Mouse (Mus musculus): Measurements from ENCODE around the gene Hes2. TPM values are rescaled to one million over a fixed set of nuclear protein-coding genes. Genes with fewer than 3 reads are reported as not detected.
A peak's percentile ranks its signal among the peaks of the same experiment; 100 is the strongest.

Hes2 gene
- polyA plus RNA-seq, 1 experiment from 2014 or later, result 0.55 TPM

DNA sequence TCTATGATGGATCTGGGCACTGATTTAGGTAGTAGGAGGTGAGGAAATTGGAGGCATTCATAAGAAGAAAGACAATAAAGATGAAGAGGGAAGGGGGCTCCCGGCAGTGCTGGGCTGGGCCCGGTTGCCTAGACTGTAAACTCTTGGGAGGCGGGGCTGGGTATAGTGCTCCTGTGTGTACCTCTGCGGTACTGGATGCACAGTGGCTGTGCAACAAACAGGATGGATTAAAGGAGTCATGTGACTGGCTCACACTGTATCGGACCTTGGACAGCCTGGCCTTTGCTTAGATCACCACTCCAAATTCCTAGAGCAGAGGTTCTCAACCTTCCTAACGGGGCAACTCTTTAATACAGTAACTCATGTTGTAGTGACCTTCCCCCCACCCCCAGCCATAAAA is 2.9 kb downstream of the Hes2 start:
- no peaks in the 10 kb centered on the region; the same call in 1 of the 2 replicates for H3K9me3 ChIP-seq (ENCODE audit: control insufficient read depth, low read depth, low read length)
- H3K36me3 ChIP-seq (ENCODE audit: control insufficient read depth, insufficient read depth, low read length), result no peaks in the 10 kb centered on the region
- no peak overlapping the region for H3K4me2 ChIP-seq (replicated peaks; ENCODE audit: low read depth, low read length)
- no peak overlapping the region for H3K27ac ChIP-seq (ENCODE audit: low read length)
- peaks cover 48% of the 10 kb centered on the region for H3K27me3 ChIP-seq (ENCODE audit: control insufficient read depth, insufficient read depth, low read length)
- no peak overlapping the region for H3K4me3 ChIP-seq (ENCODE audit: low read depth, low read length)
- H3K4me1 ChIP-seq (ENCODE audit: control insufficient read depth, insufficient read depth, low read length), result peaks cover 20% of the 10 kb centered on the region; the same call in 1 of the 2 replicates
- H3K9ac ChIP-seq (replicated peaks; ENCODE audit: low read depth, low read length), result no peak overlapping the region
- ATAC-seq (ENCODE audit: insufficient number of reproducible peaks, insufficient read depth, low FRiP score, low read depth), result no peak
- 63% methylated on average over 6 of the region's 6 CpGs for WGBS

DNA sequence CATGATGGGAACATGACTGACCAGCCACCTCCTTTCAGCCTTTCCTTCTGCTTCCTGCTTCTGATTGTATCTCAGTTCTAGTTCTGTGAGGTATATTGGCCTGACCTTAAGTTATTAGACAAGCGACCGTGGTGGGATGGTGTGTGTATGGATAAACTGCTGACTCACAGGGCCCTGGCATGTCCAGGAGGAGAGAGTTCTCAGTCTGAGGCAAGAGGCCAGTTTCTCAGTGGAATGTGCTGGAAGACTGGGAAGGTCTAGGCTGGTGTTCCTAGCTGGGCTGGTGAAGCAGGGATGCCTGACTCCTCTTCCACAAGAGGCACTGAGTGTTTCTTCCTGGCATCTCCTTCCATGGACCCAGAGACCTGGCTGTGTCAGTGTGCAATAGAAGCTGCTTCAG is 4.1 kb downstream of the Hes2 start:
- ATAC-seq (ENCODE audit: insufficient number of reproducible peaks, insufficient read depth, low FRiP score, low read depth), result no peak
- no peak overlapping the region for H3K9ac ChIP-seq (replicated peaks; ENCODE audit: low read depth, low read length)
- peaks cover 20% of the 10 kb centered on the region; the same call in 1 of the 2 replicates for H3K4me1 ChIP-seq (ENCODE audit: control insufficient read depth, insufficient read depth, low read length)
- WGBS, result 76% methylated on average over 2 of the region's 2 CpGs
- H3K27me3 ChIP-seq (ENCODE audit: control insufficient read depth, insufficient read depth, low read length), result peaks cover 40% of the 10 kb centered on the region
- no peaks in the 10 kb centered on the region; the same call in 1 of the 2 replicates for H3K9me3 ChIP-seq (ENCODE audit: control insufficient read depth, low read depth, low read length)
- no peaks in the 10 kb centered on the region for H3K36me3 ChIP-seq (ENCODE audit: control insufficient read depth, insufficient read depth, low read length)
- H3K27ac ChIP-seq (ENCODE audit: low read length), result no peak overlapping the region
- H3K4me3 ChIP-seq (ENCODE audit: low read depth, low read length), result no peak overlapping the region
- no peak overlapping the region for H3K4me2 ChIP-seq (replicated peaks; ENCODE audit: low read depth, low read length)

DNA sequence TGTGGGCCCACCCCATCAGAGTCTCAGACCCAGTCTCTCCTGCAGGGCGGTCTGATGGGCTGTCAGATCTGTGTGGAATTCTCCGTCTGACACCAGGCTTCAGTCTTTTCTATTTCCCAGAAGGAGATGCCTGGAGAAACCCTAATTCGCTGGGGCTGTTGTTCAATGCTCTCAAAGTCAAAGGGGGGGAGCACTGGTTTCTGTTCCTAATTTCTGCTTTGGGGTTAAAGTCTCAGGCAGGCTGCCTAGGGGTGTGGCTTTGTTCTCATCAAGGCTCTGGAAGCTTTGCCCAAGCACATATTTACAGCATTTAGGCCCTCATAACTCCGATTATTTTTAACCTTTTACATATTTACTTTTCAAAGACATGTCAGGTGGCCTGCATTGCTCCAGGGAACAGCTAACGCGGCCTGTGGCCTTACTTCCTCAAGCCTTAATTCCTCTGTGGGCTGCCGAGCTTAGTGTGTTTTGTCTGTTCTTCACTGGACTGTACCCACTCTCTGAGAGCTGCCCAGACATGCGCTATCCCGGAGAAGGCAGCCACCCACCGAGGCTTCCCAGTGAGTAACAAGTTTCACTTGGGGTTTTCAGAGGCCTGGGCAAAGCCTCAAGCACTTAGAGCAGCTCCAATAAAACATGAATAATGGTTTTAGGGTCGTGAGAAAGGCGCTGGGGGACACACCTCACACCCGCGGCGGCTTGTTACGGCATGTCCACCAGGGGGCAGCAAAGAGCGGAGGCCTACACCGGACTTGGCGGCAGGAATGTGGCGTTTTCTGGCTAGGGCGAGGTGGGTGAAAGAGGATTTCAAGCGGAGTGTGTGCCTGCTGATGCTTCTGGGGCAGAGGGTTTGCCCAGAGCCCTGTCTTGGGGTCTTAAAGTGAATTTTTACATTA is 6.6 kb downstream of the Hes2 start:
- ATAC-seq (ENCODE audit: insufficient number of reproducible peaks, insufficient read depth, low FRiP score, low read depth), result peak; percentile 50; the same call in 1 of the 2 replicates
- H3K4me1 ChIP-seq (ENCODE audit: control insufficient read depth, insufficient read depth, low read length), result 0 out of 2 replicates have a peak, but pooled peaks cover 4% of the 10 kb centered on the region
- H3K27ac ChIP-seq (ENCODE audit: low read length), result no peak overlapping the region; the same call in 1 of the 2 replicates
- H3K9ac ChIP-seq (replicated peaks; ENCODE audit: low read depth, low read length), result no peak overlapping the region
- no peak overlapping the region for H3K4me3 ChIP-seq (ENCODE audit: low read depth, low read length)
- H3K36me3 ChIP-seq (ENCODE audit: control insufficient read depth, insufficient read depth, low read length), result no peaks in the 10 kb centered on the region
- H3K27me3 ChIP-seq (ENCODE audit: control insufficient read depth, insufficient read depth, low read length), result peaks cover 15% of the 10 kb centered on the region
- WGBS, result 19% methylated on average over 22 of the region's 22 CpGs
- no peak overlapping the region for H3K4me2 ChIP-seq (replicated peaks; ENCODE audit: low read depth, low read length)
- no peaks in the 10 kb centered on the region; the same call in 1 of the 2 replicates for H3K9me3 ChIP-seq (ENCODE audit: control insufficient read depth, low read depth, low read length)

DNA sequence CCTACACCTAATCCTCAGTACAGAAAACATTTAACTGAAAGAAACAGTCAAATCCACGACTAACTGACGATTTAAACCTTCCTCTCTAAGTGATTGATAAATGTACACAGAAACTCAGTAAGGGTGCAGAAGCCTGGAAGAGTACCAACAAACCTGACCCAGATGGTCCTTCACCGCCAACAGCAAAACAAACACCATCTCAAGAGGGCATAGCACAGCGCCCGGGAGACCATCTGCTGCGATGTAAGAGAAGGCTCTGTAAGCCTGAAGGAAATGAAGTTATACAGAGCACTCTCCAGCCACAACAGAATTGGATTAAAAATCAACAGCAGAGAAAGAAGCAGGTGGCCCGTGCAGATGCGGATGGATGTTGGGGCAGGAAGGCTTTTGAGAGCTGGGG is 9.4 kb downstream of the Hes2 start:
- H3K9ac ChIP-seq (replicated peaks; ENCODE audit: low read depth, low read length), result no peak overlapping the region
- no peaks in the 10 kb centered on the region; the same call in 1 of the 2 replicates for H3K9me3 ChIP-seq (ENCODE audit: control insufficient read depth, low read depth, low read length)
- 30% methylated on average over 8 of the region's 8 CpGs for WGBS
- 0 out of 2 replicates have a peak, but pooled peaks cover 4% of the 10 kb centered on the region for H3K4me1 ChIP-seq (ENCODE audit: control insufficient read depth, insufficient read depth, low read length)
- H3K27ac ChIP-seq (ENCODE audit: low read length), result no peak overlapping the region
- H3K27me3 ChIP-seq (ENCODE audit: control insufficient read depth, insufficient read depth, low read length), result no peaks in the 10 kb centered on the region
- no peak for ATAC-seq (ENCODE audit: insufficient number of reproducible peaks, insufficient read depth, low FRiP score, low read depth)
- no peak overlapping the region for H3K4me2 ChIP-seq (replicated peaks; ENCODE audit: low read depth, low read length)
- no peak overlapping the region for H3K4me3 ChIP-seq (ENCODE audit: low read depth, low read length)
- no peaks in the 10 kb centered on the region for H3K36me3 ChIP-seq (ENCODE audit: control insufficient read depth, insufficient read depth, low read length)

DNA sequence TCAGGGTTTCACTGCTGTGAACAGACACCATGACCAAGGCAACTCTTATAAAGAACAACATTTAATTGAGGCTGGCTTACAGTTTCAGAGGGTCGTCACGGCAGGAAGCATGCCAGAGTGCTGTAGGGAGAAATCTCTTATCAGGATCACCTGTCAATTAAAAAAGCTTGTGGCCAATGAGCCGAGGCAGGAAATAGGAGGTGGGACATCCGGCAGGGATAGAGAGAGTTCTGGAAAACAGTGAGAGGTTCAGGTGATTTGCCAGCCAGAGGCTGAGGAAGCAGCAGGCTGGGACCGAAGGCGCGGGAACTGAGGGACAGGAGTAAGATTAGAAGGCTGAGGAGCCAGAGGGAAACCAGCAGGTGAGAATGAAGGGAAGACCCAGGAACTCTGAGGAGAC is 10.4 kb downstream of the Hes2 start:
- H3K27ac ChIP-seq (ENCODE audit: low read length), result no peak overlapping the region
- no peaks in the 10 kb centered on the region for H3K9me3 ChIP-seq (ENCODE audit: control insufficient read depth, low read depth, low read length)
- no peak for ATAC-seq (ENCODE audit: insufficient number of reproducible peaks, insufficient read depth, low FRiP score, low read depth)
- H3K4me1 ChIP-seq (ENCODE audit: control insufficient read depth, insufficient read depth, low read length), result 0 out of 2 replicates have a peak, but pooled peaks cover 4% of the 10 kb centered on the region
- no peak overlapping the region for H3K4me3 ChIP-seq (ENCODE audit: low read depth, low read length)
- WGBS, result 78% methylated on average over 7 of the region's 7 CpGs
- no peak overlapping the region for H3K4me2 ChIP-seq (replicated peaks; ENCODE audit: low read depth, low read length)
- no peaks in the 10 kb centered on the region for H3K27me3 ChIP-seq (ENCODE audit: control insufficient read depth, insufficient read depth, low read length)
- H3K9ac ChIP-seq (replicated peaks; ENCODE audit: low read depth, low read length), result no peak overlapping the region
- no peaks in the 10 kb centered on the region for H3K36me3 ChIP-seq (ENCODE audit: control insufficient read depth, insufficient read depth, low read length)

DNA sequence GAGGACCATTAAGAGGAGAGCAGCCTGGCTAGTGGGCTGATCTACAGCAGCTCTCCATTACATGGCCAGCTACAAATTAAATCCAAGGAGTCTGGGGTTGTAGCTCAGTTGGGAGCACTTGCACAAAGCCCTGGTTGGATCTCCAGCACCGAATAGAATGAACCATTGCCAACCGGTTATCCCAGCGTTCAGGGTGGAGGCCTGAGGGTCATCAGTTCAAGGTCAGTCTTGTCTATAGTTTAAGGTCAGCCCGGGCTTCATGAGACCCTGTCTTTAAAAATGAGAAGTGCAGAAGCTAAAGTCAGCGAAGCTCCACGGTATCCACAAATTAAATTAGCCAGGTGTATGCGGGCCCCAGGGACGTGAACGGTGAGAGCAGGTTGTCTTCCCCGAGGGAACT is 11.6 kb downstream of the Hes2 start:
- H3K36me3 ChIP-seq (ENCODE audit: control insufficient read depth, insufficient read depth, low read length), result no peaks in the 10 kb centered on the region
- no peak for ATAC-seq (ENCODE audit: insufficient number of reproducible peaks, insufficient read depth, low FRiP score, low read depth)
- no peak overlapping the region for H3K4me2 ChIP-seq (replicated peaks; ENCODE audit: low read depth, low read length)
- H3K4me1 ChIP-seq (ENCODE audit: control insufficient read depth, insufficient read depth, low read length), result 0 out of 2 replicates have a peak, but pooled peaks cover 4% of the 10 kb centered on the region
- H3K27ac ChIP-seq (ENCODE audit: low read length), result no peak overlapping the region
- H3K9ac ChIP-seq (replicated peaks; ENCODE audit: low read depth, low read length), result no peak overlapping the region
- no peak overlapping the region for H3K4me3 ChIP-seq (ENCODE audit: low read depth, low read length)
- H3K27me3 ChIP-seq (ENCODE audit: control insufficient read depth, insufficient read depth, low read length), result no peaks in the 10 kb centered on the region
- H3K9me3 ChIP-seq (ENCODE audit: control insufficient read depth, low read depth, low read length), result no peaks in the 10 kb centered on the region
- 83% methylated on average over 10 of the region's 10 CpGs for WGBS

DNA sequence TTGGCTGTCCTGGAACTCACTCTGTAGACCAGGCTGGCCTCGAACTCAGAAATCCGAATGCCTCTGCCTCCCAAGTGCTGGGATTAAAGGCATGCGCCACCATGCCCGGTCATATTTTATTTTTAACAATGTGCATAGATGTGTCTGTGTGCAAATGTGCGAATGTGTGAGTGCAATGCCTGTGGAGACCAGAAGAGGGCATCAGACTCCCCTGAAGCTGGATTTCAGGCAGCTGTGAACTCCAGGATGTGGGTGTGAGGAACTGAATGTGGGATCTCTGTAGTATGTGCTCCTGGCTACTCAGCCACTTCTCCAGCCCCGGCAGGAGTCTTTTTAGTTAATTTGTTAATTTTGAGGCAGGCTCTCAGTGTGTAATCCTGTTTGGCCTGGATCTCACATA is 12.9 kb downstream of the Hes2 start:
- Histone ChIP-seq H3K27me3 (ENCODE audit: control insufficient read depth, insufficient read depth, low read length) (no peaks in the 10 kb centered on the region), H3K9ac (replicated peaks; ENCODE audit: low read depth, low read length) (no peak overlapping the region), H3K27ac (ENCODE audit: low read length) (no peak overlapping the region), H3K4me1 (ENCODE audit: control insufficient read depth, insufficient read depth, low read length) (no peaks in the 10 kb centered on the region), H3K36me3 (ENCODE audit: control insufficient read depth, insufficient read depth, low read length) (no peaks in the 10 kb centered on the region), H3K4me3 (ENCODE audit: low read depth, low read length) (no peak overlapping the region), H3K9me3 (ENCODE audit: control insufficient read depth, low read depth, low read length) (no peaks in the 10 kb centered on the region), H3K4me2 (replicated peaks; ENCODE audit: low read depth, low read length) (no peak overlapping the region)
- ATAC-seq (ENCODE audit: insufficient number of reproducible peaks, insufficient read depth, low FRiP score, low read depth), result no peak
- WGBS, result 82% methylated on average over 6 of the region's 6 CpGs

DNA sequence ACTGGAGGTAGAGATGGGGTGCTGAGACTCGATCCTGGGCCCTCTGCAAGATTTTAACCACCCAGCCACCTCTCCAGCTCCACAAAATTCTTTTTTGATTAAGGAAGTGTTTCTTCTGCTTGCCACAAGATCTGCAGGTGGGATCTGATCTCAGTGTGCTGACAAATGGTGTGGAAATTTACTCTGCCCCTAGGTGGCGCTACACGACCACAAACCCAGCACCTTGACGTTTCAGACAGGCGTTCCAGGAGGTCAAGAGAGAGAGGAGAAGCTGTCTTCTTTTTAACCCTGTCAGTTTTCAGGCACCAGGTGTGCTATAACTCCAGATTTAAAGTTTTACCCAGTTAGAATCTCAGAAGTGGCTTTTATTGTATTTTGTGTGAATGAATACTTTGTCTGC is 14.4 kb downstream of the Hes2 start:
- no peak for ATAC-seq (ENCODE audit: insufficient number of reproducible peaks, insufficient read depth, low FRiP score, low read depth)
- H3K9ac ChIP-seq (replicated peaks; ENCODE audit: low read depth, low read length), result no peak overlapping the region
- H3K9me3 ChIP-seq (ENCODE audit: control insufficient read depth, low read depth, low read length), result no peaks in the 10 kb centered on the region
- no peaks in the 10 kb centered on the region for H3K4me1 ChIP-seq (ENCODE audit: control insufficient read depth, insufficient read depth, low read length)
- no peak overlapping the region for H3K27ac ChIP-seq (ENCODE audit: low read length)
- no peak overlapping the region for H3K4me3 ChIP-seq (ENCODE audit: low read depth, low read length)
- H3K36me3 ChIP-seq (ENCODE audit: control insufficient read depth, insufficient read depth, low read length), result no peaks in the 10 kb centered on the region
- H3K27me3 ChIP-seq (ENCODE audit: control insufficient read depth, insufficient read depth, low read length), result no peaks in the 10 kb centered on the region
- 1% methylated on average over 5 of the region's 5 CpGs for WGBS
- no peak overlapping the region for H3K4me2 ChIP-seq (replicated peaks; ENCODE audit: low read depth, low read length)
